In the genomic region with DNA sequence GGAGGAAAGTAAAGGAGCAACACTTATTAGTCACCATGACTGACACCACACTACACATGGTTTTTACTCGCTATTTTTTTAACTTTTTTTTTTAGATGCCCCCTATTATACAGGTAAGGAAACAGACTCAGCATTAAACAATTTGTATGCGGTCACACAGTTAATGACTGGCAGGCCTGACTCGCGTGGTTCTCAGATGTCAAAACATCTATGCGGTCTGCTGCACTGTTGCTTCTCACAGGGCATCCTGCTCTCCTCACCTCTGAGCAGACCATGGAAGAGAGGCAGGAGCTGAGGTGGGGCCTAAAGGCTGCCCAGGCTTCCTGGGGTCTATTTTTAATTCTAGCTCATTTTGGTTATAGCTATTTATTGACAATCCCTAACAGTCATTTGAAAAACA, we compare ENCODE assay signal across 11 mouse cellular contexts.
"Had no signal": no experiment of that assay in that cellular context is flagged by ENCODE, and none has a peak within 500 bp of the region (broad histone marks: within the 10 kb centered on the region; RNA-seq: fewer than 3 reads in every experiment).

No protein-coding gene starts in this region.

- H3K9ac ChIP-seq: heart, embryonic 12.5 days; hindbrain, embryonic 13.5 days; hindbrain, embryonic 15.5 days; limb, embryonic 13.5 days; limb, embryonic 15.5 days; liver, embryonic 12.5 days; liver, embryonic 14.5 days had no signal

- ATAC-seq: liver, embryonic 12.5 days had no signal

- H3K27me3 ChIP-seq: heart, embryonic 12.5 days; hindbrain, embryonic 13.5 days; hindbrain, embryonic 15.5 days; limb, embryonic 13.5 days; limb, embryonic 15.5 days; liver, embryonic 12.5 days had no signal

- H3K4me2 ChIP-seq: heart, embryonic 12.5 days; hindbrain, embryonic 13.5 days; hindbrain, embryonic 15.5 days; limb, embryonic 13.5 days; limb, embryonic 15.5 days; liver, embryonic 12.5 days had no signal

- H3K9me3 ChIP-seq: heart, embryonic 10.5 days; heart, embryonic 12.5 days; hindbrain, embryonic 13.5 days; hindbrain, embryonic 15.5 days; limb, embryonic 13.5 days; limb, embryonic 15.5 days; liver, embryonic 12.5 days had no signal

- H3K4me1 ChIP-seq: heart, embryonic 12.5 days; hindbrain, embryonic 13.5 days; hindbrain, embryonic 15.5 days; limb, embryonic 13.5 days; limb, embryonic 15.5 days; liver, embryonic 12.5 days had no signal

- H3K27ac ChIP-seq: heart, embryonic 10.5 days; hindbrain, embryonic 13.5 days; hindbrain, embryonic 15.5 days; hindbrain, postnatal 0 days; limb, embryonic 13.5 days; limb, embryonic 15.5 days; liver, embryonic 12.5 days; liver, embryonic 14.5 days had no signal

- H3K4me3 ChIP-seq: heart, embryonic 10.5 days; heart, embryonic 12.5 days; hindbrain, embryonic 13.5 days; hindbrain, embryonic 15.5 days; limb, embryonic 13.5 days; limb, embryonic 15.5 days; liver, embryonic 12.5 days had no signal

- H3K36me3 ChIP-seq: heart, embryonic 10.5 days; heart, embryonic 12.5 days; hindbrain, embryonic 13.5 days; hindbrain, embryonic 15.5 days; limb, embryonic 13.5 days; limb, embryonic 15.5 days; liver, embryonic 12.5 days had no signal

- DNase-seq: gastrocnemius, postnatal 36 days; kidney, adult 18-20 months had no signal
